Mouse (Mus musculus) gastrocnemius, adult 18-20 months (tissue): ENCODE data around the gene Cyp4f17. TPM values are rescaled to one million over a fixed set of nuclear protein-coding genes. Genes with fewer than 3 reads are reported as not detected.
A peak's percentile ranks its signal among the peaks of the same experiment; 100 is the strongest.
"Not testable (repeated sequence)": the region's sequence is repeated elsewhere in the genome, so short reads cannot be mapped to it uniquely, and the experiment has no call there.

Source experiments
- DNase-seq: peaks from one replicate; pipeline ENCODE4 v3.0.0; 2021; ENCODE audit warnings: low spot score
- total RNA-seq, 2 experiments: library from RNA; stranded (reverse); gene quantifications; 2 replicates each; pipeline ENCODE4 v1.2.3; 2021

The Cyp4f17 gene
- total RNA-seq, 2 experiments from 2014 or later, result 1.3 to 1.5 TPM

DNA sequence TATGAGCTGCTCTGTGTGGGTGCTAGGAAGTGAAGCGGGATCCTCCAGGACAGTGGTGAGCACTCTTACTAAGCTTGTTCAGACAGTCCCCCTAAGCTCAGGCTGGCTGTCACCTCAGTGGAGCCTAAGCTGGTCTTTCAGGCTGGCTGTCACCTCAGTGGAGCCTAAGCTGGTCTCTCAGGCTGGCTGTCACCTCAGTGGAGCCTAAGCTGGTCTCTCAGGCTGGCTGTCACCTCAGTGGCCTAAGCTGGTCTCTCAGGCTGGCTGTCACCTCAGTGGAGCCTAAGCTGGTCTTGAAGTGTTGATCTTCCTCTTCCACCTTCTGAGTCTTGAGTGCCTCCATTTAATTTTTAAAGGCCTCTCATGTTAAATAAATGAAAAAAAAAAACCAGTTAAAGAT lies 20.5 kb downstream of the Cyp4f17 start:
- peak; percentile 24 for DNase-seq

- DNase-seq, result no peak
These were observed 21.9 kb downstream of the Cyp4f17 start for GRCm38 (mm10) chr17:32527748-32528147.

GRCm38 (mm10) chr17:32528408-32529337 lies 22.8 kb downstream of the Cyp4f17 start:
- peak; percentile 90 for DNase-seq

- DNase-seq, result not testable (repeated sequence)
These were observed 26.5 kb downstream of the Cyp4f17 start for GRCm38 (mm10) chr17:32532356-32532755.

DNA sequence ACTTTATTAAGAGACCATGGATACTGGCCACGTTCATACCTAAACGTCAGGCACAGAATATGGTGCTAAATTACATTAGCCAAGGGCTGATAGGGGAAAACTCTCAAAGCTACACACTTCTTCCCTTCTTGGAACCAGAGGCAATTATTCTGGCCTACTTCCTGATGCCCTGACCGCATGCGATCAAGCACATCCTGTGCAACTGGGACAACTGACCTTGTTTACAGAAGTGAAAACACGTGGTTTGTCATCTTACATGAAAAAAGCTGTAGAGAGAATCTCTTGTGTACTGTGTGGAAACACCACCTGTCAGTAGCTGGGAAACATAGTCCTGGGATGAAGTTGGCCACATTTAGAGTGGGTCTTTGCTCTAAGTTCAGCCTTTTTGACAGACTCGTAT lies 28.2 kb downstream of the Cyp4f17 start:
- no peak for DNase-seq

GRCm38 (mm10) chr17:32536051-32536866 lies 30.4 kb downstream of the Cyp4f17 start, which contains the start of gene Cyp4f16:
Gene Cyp4f16 (plus strand): TSS chr17:32536558.
- peak; percentile 87 for DNase-seq

GRCm38 (mm10) chr17:32536867-32537250 lies 31.0 kb downstream of the Cyp4f17 start:
- DNase-seq, result no peak

- DNase-seq, result not testable (repeated sequence)
These were observed 38.9 kb downstream of the Cyp4f17 start for GRCm38 (mm10) chr17:32544792-32545191.

GRCm38 (mm10) chr17:32550377-32550776 lies 44.5 kb downstream of the Cyp4f17 start:
- DNase-seq, result not testable (repeated sequence)

DNA sequence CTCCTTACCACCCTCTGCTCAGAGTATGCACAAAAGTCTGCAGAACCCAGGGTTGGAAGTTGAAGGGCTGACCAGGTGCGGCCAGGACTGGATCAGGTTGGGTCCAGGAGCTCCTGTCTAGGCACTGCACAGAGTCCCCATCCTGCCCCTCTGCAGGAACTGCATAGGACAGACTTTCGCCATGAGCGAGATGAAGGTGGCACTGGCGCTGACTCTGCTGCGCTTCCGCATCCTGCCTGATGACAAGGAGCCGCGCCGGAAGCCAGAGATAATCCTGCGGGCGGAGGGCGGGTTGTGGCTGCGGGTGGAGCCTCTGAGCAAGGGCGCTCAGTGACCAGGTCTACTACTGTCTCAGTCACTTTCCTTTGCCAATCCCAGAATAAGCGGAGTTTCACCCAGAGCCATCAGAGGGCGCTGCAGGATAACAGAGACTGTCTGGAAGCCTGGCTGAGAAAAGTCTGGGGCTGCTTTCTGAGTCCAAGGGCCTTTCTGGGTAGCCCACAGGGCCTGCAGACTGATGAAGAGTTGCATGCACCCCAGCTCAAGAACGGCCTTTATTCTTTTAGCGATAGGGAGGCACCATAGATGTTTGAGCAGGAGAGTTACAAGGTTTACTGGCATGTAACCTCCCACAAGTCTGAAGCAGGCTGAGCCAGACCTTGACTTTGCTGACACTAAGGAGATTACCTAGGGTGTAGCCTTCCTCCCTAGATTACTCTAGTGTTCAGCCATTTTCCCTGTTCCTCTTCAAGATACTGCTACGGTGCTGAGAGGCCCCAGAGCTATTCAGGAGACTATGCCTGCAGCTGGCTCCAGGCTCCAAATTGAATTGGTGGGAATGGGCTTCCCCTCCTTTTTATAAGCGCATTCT lies 45.3 kb downstream of the Cyp4f17 start:
- DNase-seq, result peak; percentile 47

GRCm38 (mm10) chr17:32553016-32553415 lies 47.2 kb downstream of the Cyp4f17 start:
- DNase-seq, result not testable (repeated sequence)

DNA sequence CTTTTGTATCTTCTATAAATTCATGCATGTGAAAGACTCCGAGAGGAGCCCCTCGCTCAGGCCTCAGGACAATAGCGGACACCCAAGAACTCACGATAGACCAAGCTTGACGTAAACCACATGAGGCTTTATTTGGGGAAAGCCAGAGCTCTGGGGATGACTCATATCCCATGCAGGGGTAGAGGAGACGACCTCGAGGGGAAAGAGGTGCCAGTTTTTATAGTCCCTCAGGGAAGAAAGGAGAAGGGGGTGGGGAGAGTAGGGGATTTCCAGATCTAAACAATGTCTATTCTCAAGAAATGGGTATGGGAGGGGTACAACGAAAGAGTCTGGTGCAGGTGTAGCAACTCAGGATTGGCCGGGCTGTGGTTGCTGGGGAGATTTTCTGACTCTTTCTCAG lies 48.5 kb downstream of the Cyp4f17 start:
- DNase-seq, result not testable (repeated sequence)

GRCm38 (mm10) chr17:32563301-32563700 lies 57.5 kb downstream of the Cyp4f17 start:
- not testable (repeated sequence) for DNase-seq

DNA sequence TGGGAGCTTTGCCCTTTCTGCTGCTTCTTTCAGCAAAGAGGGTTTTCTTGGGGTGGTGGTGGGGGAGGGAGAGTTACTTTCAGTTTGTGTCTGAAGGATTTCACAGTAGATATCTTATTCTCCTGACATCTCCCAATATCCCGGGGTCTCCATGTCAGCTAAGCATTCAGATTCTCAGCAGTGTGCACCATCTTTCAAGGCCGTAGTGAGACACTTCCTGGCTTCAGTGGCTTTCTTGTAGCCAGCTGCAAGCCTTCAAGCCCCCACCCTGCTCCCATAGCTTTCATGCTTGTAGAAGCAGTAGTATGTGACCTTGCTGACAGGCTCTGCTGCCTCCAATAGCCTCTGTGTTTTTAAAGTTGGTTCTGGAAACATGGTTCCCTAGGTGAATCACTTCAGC lies 67.4 kb downstream of the Cyp4f17 start:
- DNase-seq, result not testable (repeated sequence)

GRCm38 (mm10) chr17:32577496-32578186 lies 71.8 kb downstream of the Cyp4f17 start:
- DNase-seq, result no peak

Other genes starting within 250 kb of the Cyp4f17 start
- 10 to 100 TPM; 41.0 to 47.3 TPM for gene Brd4, start 221.3 kb upstream of the Cyp4f17 start, total RNA-seq
- 10 to 100 TPM; 32.0 to 37.5 TPM for gene Akap8, start 184.8 kb upstream of the Cyp4f17 start, total RNA-seq
- 10 to 100 TPM; 29.2 to 30.6 TPM for gene Akap8l, start 155.4 kb upstream of the Cyp4f17 start, total RNA-seq
- gene Wiz, start 116.6 kb upstream of the Cyp4f17 start, total RNA-seq, result 10 to 100 TPM; 13.1 to 14.5 TPM
- gene Rasal3, start 102.5 kb upstream of the Cyp4f17 start, total RNA-seq, result under 1 TPM; 0.09 to 0.85 TPM
- not detected for gene Pglyrp2, start 81.9 kb upstream of the Cyp4f17 start, total RNA-seq
- 10 to 100 TPM in 1 of 2 experiments, 1 to 10 TPM in 1; 2.2 to 14.1 TPM for gene Cyp4f39, start 53.3 kb upstream of the Cyp4f17 start, total RNA-seq
- gene Cyp4f16, start 30.5 kb downstream of the Cyp4f17 start, total RNA-seq, result 1 to 10 TPM in 1 of 2 experiments, under 1 TPM in 1; 0.78 to 1.7 TPM
- not detected for gene Cyp4f37, start 115.3 kb downstream of the Cyp4f17 start, total RNA-seq
- gene Cyp4f40, start 152.8 kb downstream of the Cyp4f17 start, total RNA-seq, result not detected
- gene Cyp4f15, start 179.6 kb downstream of the Cyp4f17 start, total RNA-seq, result not detected